Mouse (Mus musculus): ENCODE results near the gene Fam171a2.
"Not testable (repeated sequence)": the region's sequence is repeated elsewhere in the genome, so short reads cannot be mapped to it uniquely, and the experiment has no call there.

The Fam171a2 gene

GRCm38 (mm10) chr11:102395250-102395649 is 52.2 kb downstream of the Fam171a2 start:
- no peak for DNase-seq (ENCODE audit: low spot score)

GRCm38 (mm10) chr11:102394421-102395124 is 52.9 kb downstream of the Fam171a2 start:
- no peak for DNase-seq (ENCODE audit: low spot score)

- no peak for DNase-seq (ENCODE audit: low spot score)
These were observed 53.6 kb downstream of the Fam171a2 start for GRCm38 (mm10) chr11:102393719-102394420.

- peak; percentile 84 for DNase-seq (ENCODE audit: low spot score)
These were observed 54.2 kb downstream of the Fam171a2 start, which contains the start of gene Rundc3a for GRCm38 (mm10) chr11:102393238-102393634. Rundc3a (plus strand) TSS chr11:102393403.

- no peak for DNase-seq (ENCODE audit: low spot score)
These were observed 54.8 kb downstream of the Fam171a2 start for GRCm38 (mm10) chr11:102392441-102393237.

GRCm38 (mm10) chr11:102389436-102389835 is 58.0 kb downstream of the Fam171a2 start:
- not testable (repeated sequence) for DNase-seq (ENCODE audit: low spot score)
